Mouse (Mus musculus) small intestine, adult 2 months (tissue): Measurements from ENCODE around the gene Zmym4.

Experiments used
- CTCF ChIP-seq: fragments of 200-500 bp; IDR thresholded peaks from 2 replicates; pipeline ENCODE4 v1.5.1; 2012; ENCODE audit warnings: low read depth, mild to moderate bottlenecking, control low read depth, inconsistent platforms, low read length, moderate library complexity, mixed read lengths; ENCODE audit not compliant: insufficient replicate concordance, insufficient read length; ENCODE audit errors: extremely low read depth
- POLR2A ChIP-seq: fragments of 200-500 bp; IDR thresholded peaks from 2 replicates; pipeline ENCODE4 v1.6.1; 2012; ENCODE audit warnings: low read depth, mild to moderate bottlenecking, control low read depth, inconsistent platforms, low read length, moderate library complexity

DNA sequence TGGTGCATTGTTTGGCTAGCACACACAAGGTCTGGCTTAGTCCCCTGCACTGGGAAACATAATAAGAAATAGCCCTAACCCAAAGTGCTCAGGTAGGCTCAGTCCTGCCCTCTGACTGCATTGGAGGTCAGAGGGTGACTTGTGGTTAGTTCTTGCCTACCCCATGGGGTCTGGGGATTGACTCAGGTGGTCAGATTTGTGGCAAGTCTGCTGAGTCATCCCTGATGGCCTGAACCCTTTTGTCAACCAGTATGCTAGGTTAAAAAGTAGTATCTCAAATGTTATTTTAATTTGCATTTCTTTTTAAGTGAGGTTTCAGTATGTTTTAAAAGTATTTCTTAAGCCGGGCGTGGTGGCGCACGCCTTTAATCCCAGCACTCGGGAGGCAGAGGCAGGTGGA lies 136.8 kb downstream of the Zmym4 start:
- TF ChIP-seq CTCF = no peak
- TF ChIP-seq POLR2A = no peak
